Mouse (Mus musculus): ENCODE measurements at regions not wholly inside any gene's neighbourhood (a gene's known extent, or its start where the extent isn't known, plus 50 kb on each side); places are given as distances from the start of the nearest gene placed in this dataset.

DNA sequence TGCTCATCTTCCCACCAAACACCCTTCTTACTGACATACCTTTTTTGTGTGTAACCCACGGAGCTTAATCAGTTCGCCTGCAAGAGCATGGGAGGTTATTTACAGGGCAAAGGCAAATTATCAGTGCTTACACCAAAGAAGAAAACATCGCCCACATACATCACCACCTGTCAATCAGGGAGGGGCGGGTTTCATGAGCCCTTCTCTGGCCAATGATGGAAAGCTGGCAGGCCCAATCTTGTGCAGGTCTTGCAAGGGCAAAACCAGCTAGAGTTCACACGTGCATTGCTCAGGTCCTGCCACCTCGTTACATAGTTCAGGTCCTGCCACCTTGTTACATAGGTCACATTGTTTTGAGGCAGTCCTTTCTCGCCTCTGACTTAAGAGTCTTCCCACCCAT lies 214.7 kb upstream of the Hes1 start:
- Histone ChIP-seq H3K4me1 (ENCODE audit: control insufficient read depth, insufficient read depth, low read length) (peaks cover 11% of the 10 kb centered on the region), H3K4me3 (ENCODE audit: low read length) (no peak overlapping the region), H3K36me3 (ENCODE audit: control insufficient read depth, insufficient read depth) (no peaks in the 10 kb centered on the region), H3K4me2 (ENCODE audit: low read depth, low read length) (no peak overlapping the region), H3K9ac (ENCODE audit: low read length) (no peak overlapping the region), H3K9me3 (replicated peaks; ENCODE audit: control insufficient read depth, low read length) (no peaks in the 10 kb centered on the region), H3K27ac (ENCODE audit: low read length) (no peak overlapping the region), H3K27me3 (ENCODE audit: control insufficient read depth, insufficient read depth, low read length) (no peaks in the 10 kb centered on the region)
- no peak for ATAC-seq (replicated peaks; ENCODE audit: extremely low read depth, insufficient read depth, low FRiP score)
- 71% methylated on average over 7 of the region's 7 CpGs for WGBS

DNA sequence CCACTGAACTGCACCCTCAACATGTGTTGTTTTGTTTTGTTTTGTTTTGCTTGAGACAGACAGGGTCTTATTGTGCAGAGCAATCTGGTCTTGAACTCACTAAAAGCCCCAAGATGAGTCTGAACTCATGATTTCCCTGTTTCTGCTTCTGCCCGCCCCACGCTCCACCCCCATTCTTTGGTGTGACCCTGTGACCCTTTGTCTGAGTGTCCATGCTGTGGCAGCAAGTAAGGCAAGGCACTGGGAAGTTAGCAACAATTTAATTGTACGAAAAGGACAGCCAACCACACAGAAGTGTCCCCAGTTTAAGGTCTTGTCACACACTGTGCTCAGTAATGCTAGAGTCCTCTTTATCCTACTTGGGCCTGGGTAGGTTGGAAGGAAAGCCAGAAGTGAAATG lies 213.6 kb upstream of the Hes1 start:
- H3K36me3 ChIP-seq (ENCODE audit: control insufficient read depth, insufficient read depth): no peaks in the 10 kb centered on the region
- 86% methylated on average over 3 of the region's 3 CpGs for WGBS
- no peak for ATAC-seq (replicated peaks; ENCODE audit: extremely low read depth, insufficient read depth, low FRiP score)
- no peak overlapping the region for H3K4me3 ChIP-seq (ENCODE audit: low read length)
- H3K9ac ChIP-seq (ENCODE audit: low read length): no peak overlapping the region
- H3K4me2 ChIP-seq (ENCODE audit: low read depth, low read length): no peak overlapping the region
- no peak overlapping the region for H3K27ac ChIP-seq (ENCODE audit: low read length)
- peaks cover under 1% of the 10 kb centered on the region for H3K4me1 ChIP-seq (ENCODE audit: control insufficient read depth, insufficient read depth, low read length)
- no peaks in the 10 kb centered on the region for H3K9me3 ChIP-seq (replicated peaks; ENCODE audit: control insufficient read depth, low read length)
- no peaks in the 10 kb centered on the region for H3K27me3 ChIP-seq (ENCODE audit: control insufficient read depth, insufficient read depth, low read length)

DNA sequence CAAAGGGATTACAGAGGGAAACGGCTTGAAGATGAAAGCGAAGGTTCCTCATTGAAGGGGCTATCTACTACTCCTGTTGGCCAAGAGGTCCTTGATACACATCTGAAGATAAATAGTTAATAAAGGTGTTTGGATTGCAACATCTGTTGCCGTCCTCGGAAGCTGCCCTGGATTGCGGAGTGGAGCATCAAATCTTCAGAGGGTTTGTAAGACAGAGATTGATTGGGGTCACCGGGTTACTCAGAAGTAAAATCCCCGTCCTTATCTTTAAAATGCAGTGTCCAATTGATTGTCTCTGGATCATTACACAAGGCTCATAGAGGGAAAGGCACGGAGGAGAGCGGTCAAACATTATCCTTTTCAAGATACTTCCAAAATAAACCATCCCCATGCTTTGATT lies 212.4 kb upstream of the Hes1 start:
- H3K4me2 ChIP-seq (ENCODE audit: low read depth, low read length): no peak overlapping the region
- ATAC-seq (replicated peaks; ENCODE audit: extremely low read depth, insufficient read depth, low FRiP score): no peak
- no peak overlapping the region for H3K9ac ChIP-seq (ENCODE audit: low read length)
- WGBS: 56% methylated on average over 9 of the region's 9 CpGs
- no peaks in the 10 kb centered on the region for H3K27me3 ChIP-seq (ENCODE audit: control insufficient read depth, insufficient read depth, low read length)
- no peak overlapping the region for H3K4me3 ChIP-seq (ENCODE audit: low read length)
- no peaks in the 10 kb centered on the region for H3K36me3 ChIP-seq (ENCODE audit: control insufficient read depth, insufficient read depth)
- H3K27ac ChIP-seq (ENCODE audit: low read length): no peak overlapping the region
- no peaks in the 10 kb centered on the region for H3K4me1 ChIP-seq (ENCODE audit: control insufficient read depth, insufficient read depth, low read length)
- H3K9me3 ChIP-seq (replicated peaks; ENCODE audit: control insufficient read depth, low read length): no peaks in the 10 kb centered on the region

DNA sequence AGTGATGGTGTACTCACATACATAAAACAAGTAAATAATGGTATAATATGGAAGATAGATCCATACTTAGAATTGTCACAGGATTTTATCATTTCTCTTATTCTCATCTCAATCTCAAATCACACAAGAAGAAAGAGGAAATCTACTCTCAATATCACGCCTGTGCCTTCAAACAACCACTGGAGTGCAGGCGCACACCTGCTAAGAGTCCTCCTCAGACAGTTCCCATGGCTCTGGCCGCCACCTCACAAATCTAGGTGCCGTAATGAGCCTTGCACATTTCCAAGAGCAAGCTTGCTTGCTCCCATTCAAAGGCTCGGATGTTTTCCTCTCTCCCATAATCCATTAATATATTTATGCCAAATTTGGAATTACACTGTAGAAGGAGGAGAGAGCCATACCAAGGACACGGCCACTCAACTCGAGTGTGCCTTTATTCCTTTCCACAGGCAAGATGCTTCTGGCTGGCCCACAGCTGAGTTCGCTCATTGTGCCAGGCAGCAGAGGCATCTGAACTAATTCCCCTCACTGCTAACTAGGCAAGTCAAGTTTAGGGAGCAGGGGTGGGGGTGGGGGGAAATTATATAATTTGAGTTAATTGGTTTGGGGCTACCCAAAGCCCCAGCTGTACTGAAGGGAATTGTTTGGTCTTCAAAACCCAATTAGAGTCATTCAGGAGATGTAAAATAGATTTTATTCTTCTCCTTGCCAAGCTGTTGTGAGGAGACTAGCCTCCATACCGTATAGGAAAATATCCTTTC lies 209.2 kb upstream of the Hes1 start:
- Histone ChIP-seq H3K4me2 (ENCODE audit: low read depth, low read length) (no peak overlapping the region), H3K27me3 (ENCODE audit: control insufficient read depth, insufficient read depth, low read length) (no peaks in the 10 kb centered on the region), H3K9me3 (replicated peaks; ENCODE audit: control insufficient read depth, low read length) (no peaks in the 10 kb centered on the region), H3K4me3 (ENCODE audit: low read length) (no peak overlapping the region), H3K27ac (ENCODE audit: low read length) (no peak overlapping the region), H3K4me1 (ENCODE audit: control insufficient read depth, insufficient read depth, low read length) (no peaks in the 10 kb centered on the region; the same call in 1 of the 2 replicates), H3K36me3 (ENCODE audit: control insufficient read depth, insufficient read depth) (no peaks in the 10 kb centered on the region), H3K9ac (ENCODE audit: low read length) (no peak overlapping the region)
- ATAC-seq (replicated peaks; ENCODE audit: extremely low read depth, insufficient read depth, low FRiP score): no peak
- WGBS: 86% methylated on average over 9 of the region's 9 CpGs

DNA sequence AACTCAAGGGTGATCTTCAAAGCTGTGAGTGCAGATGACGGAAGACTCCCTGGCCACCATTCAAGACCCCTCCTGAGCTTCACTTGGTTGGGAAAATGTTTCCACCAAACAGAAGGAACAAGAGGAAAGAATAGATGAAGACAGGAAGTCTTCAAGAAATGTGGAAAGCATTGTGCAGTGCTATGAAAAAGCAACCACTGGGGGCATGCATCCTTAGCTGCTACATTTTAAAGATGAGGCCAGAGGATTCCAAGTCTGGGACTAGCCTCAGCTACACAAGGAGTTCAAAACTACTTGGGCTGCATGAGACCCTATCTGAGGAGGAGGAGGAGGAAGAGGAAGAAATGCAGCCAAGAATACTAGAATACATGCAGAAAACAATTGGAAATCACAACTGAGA lies 207.6 kb upstream of the Hes1 start:
- Histone ChIP-seq H3K9ac (ENCODE audit: low read length) (no peak overlapping the region), H3K36me3 (ENCODE audit: control insufficient read depth, insufficient read depth) (no peaks in the 10 kb centered on the region), H3K4me2 (ENCODE audit: low read depth, low read length) (no peak overlapping the region), H3K9me3 (replicated peaks; ENCODE audit: control insufficient read depth, low read length) (no peaks in the 10 kb centered on the region), H3K4me1 (ENCODE audit: control insufficient read depth, insufficient read depth, low read length) (peaks cover 7% of the 10 kb centered on the region), H3K27ac (ENCODE audit: low read length) (no peak overlapping the region), H3K4me3 (ENCODE audit: low read length) (no peak overlapping the region), H3K27me3 (ENCODE audit: control insufficient read depth, insufficient read depth, low read length) (peaks cover 4% of the 10 kb centered on the region; the same call in 1 of the 2 replicates)
- WGBS: 88% methylated on average over 1 of the region's 1 CpGs
- no peak for ATAC-seq (replicated peaks; ENCODE audit: extremely low read depth, insufficient read depth, low FRiP score)

DNA sequence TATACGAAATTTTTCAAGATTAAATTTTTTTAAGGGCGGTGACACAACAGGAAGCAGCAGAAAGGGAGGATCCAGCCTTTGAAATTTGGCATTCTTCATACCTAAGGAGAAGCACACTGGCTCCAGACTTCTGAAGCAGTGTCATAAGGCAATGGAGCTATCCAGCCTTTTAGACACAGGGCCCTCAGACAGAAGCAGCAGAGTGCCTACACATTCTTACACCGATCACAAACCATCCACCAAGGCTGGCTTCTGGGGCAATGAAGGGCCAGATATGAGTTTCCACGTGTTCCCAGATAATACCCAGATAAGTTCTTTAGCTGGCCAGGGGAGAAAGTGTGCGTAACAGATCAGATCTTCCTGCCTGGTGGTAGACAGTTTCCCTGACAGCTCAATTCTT lies 205.5 kb upstream of the Hes1 start:
- H3K4me1 ChIP-seq (ENCODE audit: control insufficient read depth, insufficient read depth, low read length): peaks cover 7% of the 10 kb centered on the region
- ATAC-seq (replicated peaks; ENCODE audit: extremely low read depth, insufficient read depth, low FRiP score): no peak
- 52% methylated on average over 5 of the region's 5 CpGs for WGBS
- no peak overlapping the region for H3K4me3 ChIP-seq (ENCODE audit: low read length)
- no peaks in the 10 kb centered on the region for H3K36me3 ChIP-seq (ENCODE audit: control insufficient read depth, insufficient read depth)
- H3K9ac ChIP-seq (ENCODE audit: low read length): no peak overlapping the region
- H3K27ac ChIP-seq (ENCODE audit: low read length): no peak overlapping the region
- H3K27me3 ChIP-seq (ENCODE audit: control insufficient read depth, insufficient read depth, low read length): peaks cover 4% of the 10 kb centered on the region; the same call in 1 of the 2 replicates
- H3K9me3 ChIP-seq (replicated peaks; ENCODE audit: control insufficient read depth, low read length): no peaks in the 10 kb centered on the region
- no peak overlapping the region for H3K4me2 ChIP-seq (ENCODE audit: low read depth, low read length)

DNA sequence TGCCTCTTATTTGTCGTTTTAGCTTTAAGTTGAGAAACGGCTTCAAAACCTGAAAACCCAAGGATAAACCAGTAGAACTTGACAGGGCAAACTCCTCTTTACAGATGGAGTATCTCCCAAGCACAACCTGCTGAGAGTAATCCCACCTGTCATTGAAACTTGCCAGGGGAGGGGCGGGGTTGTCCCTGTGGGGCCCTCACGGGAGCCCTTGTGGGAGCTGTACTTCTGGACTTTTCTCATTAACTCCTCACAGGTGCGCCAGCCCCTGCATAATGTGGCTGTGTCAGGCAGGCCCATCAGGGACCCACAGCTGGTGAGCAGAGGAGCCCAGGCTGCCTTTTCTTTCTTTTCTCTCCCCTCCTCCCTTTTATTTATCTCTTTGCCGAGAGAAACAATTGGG lies 203.9 kb upstream of the Hes1 start:
- H3K36me3 ChIP-seq (ENCODE audit: control insufficient read depth, insufficient read depth): no peaks in the 10 kb centered on the region
- no peak for ATAC-seq (replicated peaks; ENCODE audit: extremely low read depth, insufficient read depth, low FRiP score)
- peaks cover 7% of the 10 kb centered on the region for H3K4me1 ChIP-seq (ENCODE audit: control insufficient read depth, insufficient read depth, low read length)
- H3K27me3 ChIP-seq (ENCODE audit: control insufficient read depth, insufficient read depth, low read length): peaks cover 4% of the 10 kb centered on the region; the same call in 1 of the 2 replicates
- no peaks in the 10 kb centered on the region for H3K9me3 ChIP-seq (replicated peaks; ENCODE audit: control insufficient read depth, low read length)
- 44% methylated on average over 6 of the region's 6 CpGs for WGBS
- H3K4me3 ChIP-seq (ENCODE audit: low read length): no peak overlapping the region
- no peak overlapping the region for H3K27ac ChIP-seq (ENCODE audit: low read length)
- H3K4me2 ChIP-seq (ENCODE audit: low read depth, low read length): no peak overlapping the region
- H3K9ac ChIP-seq (ENCODE audit: low read length): no peak overlapping the region

DNA sequence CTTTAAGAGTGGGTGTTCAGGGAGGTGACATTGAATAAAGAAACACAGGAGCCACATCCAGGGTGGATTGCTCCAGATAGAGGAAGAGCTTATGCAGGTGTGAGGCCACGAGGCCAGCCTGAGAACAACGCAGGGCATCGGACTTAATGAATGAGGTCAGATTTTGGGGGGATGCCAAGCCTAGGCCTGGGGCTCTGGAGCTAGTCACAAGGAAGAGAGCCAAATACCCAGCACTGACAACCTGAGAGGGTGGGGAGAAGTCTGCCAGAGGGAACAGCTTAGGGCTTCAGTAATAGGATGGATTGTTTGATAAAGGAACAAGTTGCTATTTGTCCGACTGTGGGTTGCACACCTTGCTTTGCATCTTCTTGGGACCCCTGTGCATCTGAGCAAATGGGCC lies 203.1 kb upstream of the Hes1 start:
- Histone ChIP-seq H3K27ac (ENCODE audit: low read length) (no peak overlapping the region), H3K4me2 (ENCODE audit: low read depth, low read length) (no peak overlapping the region), H3K9ac (ENCODE audit: low read length) (no peak overlapping the region), H3K4me3 (ENCODE audit: low read length) (no peak overlapping the region), H3K27me3 (ENCODE audit: control insufficient read depth, insufficient read depth, low read length) (peaks cover 4% of the 10 kb centered on the region; the same call in 1 of the 2 replicates), H3K4me1 (ENCODE audit: control insufficient read depth, insufficient read depth, low read length) (peaks cover 7% of the 10 kb centered on the region), H3K9me3 (replicated peaks; ENCODE audit: control insufficient read depth, low read length) (no peaks in the 10 kb centered on the region), H3K36me3 (ENCODE audit: control insufficient read depth, insufficient read depth) (no peaks in the 10 kb centered on the region)
- ATAC-seq (replicated peaks; ENCODE audit: extremely low read depth, insufficient read depth, low FRiP score): 0 out of 2 replicates have a peak, but pooled peaks have one; percentile 19
- 13% methylated on average over 4 of the region's 4 CpGs for WGBS

DNA sequence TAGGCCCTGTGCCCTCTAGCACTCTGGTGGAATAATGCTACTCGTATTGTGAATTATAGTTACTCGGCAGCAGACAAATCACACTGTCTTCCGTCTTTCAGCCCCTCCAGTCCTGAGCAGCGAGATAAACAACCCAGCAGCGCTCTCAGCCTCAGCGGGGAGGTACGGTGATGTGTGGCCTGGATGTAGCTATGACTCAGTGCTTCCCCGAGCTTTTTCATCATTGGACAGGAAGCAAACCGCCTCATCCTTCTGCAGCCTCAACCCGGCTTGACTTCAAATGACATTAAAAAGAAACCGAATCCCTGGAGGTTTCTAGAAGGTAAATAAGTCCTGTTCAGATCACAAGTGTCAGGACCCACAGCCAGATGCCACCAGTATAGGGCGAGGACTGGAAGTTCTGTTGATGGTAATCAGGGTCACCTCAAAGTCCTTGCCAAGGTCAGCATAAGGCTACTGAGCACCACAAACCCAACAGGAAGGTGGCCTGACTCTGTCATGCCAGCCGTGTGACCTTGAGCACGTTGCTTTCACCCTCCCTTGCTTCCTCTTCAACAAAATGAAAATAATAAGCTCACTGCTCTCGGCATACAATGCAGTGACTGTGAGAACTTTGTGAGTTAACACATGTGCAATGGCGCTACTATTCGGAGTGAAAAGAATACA lies 199.0 kb upstream of the Hes1 start:
- WGBS: 45% methylated on average over 17 of the region's 17 CpGs
- no peaks in the 10 kb centered on the region for H3K9me3 ChIP-seq (replicated peaks; ENCODE audit: control insufficient read depth, low read length)
- H3K4me3 ChIP-seq (ENCODE audit: low read length): no peak overlapping the region
- no peak for ATAC-seq (replicated peaks; ENCODE audit: extremely low read depth, insufficient read depth, low FRiP score)
- H3K4me1 ChIP-seq (ENCODE audit: control insufficient read depth, insufficient read depth, low read length): peaks cover 7% of the 10 kb centered on the region
- no peak overlapping the region for H3K4me2 ChIP-seq (ENCODE audit: low read depth, low read length)
- H3K27ac ChIP-seq (ENCODE audit: low read length): no peak overlapping the region
- no peak overlapping the region for H3K9ac ChIP-seq (ENCODE audit: low read length)
- H3K27me3 ChIP-seq (ENCODE audit: control insufficient read depth, insufficient read depth, low read length): peaks cover 4% of the 10 kb centered on the region; the same call in 1 of the 2 replicates
- no peaks in the 10 kb centered on the region for H3K36me3 ChIP-seq (ENCODE audit: control insufficient read depth, insufficient read depth)

All from heart, embryonic 16.5 days (tissue).